Mouse (Mus musculus) E14TG2a.4 (cell line): ENCODE data around the gene Rabepk.

Source experiments
- CTCF ChIP-seq: conservative IDR thresholded peaks from 2 replicates; pipeline ENCODE4 v1.5.1; 2014; ENCODE audit warnings: low read length
- NANOG ChIP-seq: IDR thresholded peaks from 2 replicates; pipeline ENCODE4 v1.6.1; 2014; ENCODE audit warnings: borderline replicate concordance, low read length, mixed read lengths
- POU5F1 ChIP-seq: IDR thresholded peaks from 2 replicates; pipeline ENCODE4 v1.6.1; 2014; ENCODE audit warnings: low read length, borderline replicate concordance

DNA sequence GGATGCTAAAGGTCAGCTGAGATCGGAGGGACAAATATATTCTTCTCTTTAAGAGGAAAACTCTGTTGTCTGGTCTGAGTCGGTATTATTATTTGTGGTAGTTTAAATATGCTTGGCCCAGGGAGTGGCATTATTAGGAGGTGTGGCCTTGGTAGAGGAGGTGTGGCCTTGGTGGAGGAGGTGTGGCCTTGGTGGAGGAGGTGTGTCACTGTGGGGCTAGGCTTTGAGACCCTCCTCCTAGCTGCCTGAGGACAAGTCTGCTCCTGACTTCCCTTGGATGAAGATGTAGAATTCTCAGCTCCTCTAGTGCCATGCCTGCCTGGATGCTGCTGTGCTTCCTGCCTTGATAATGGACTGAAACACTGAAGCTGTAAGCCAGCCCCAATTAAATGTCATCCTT is 5.2 kb downstream of the Rabepk start:
- no peak for TF ChIP-seq CTCF
- TF ChIP-seq POU5F1: no peak
- no peak for TF ChIP-seq NANOG
